Mouse (Mus musculus) testis, adult 2 months (tissue): Measurements from ENCODE around the gene Dsn1. TPM values are rescaled to one million over a fixed set of nuclear protein-coding genes. Genes with fewer than 3 reads are reported as not detected.

Experiments
- H3K27ac ChIP-seq: fragments of 200-500 bp; 2 replicates; pipeline ENCODE4 v1.5.1; 2012; ENCODE audit warnings: low read depth, low read length; ENCODE audit not compliant: control insufficient read depth, insufficient read depth
- H3K27me3 ChIP-seq: fragments of 200-500 bp; 2 replicates; pipeline ENCODE4 v1.6.1; 2012; ENCODE audit warnings: mild to moderate bottlenecking, low read length, moderate library complexity; ENCODE audit not compliant: control insufficient read depth, insufficient read depth
- H3K36me3 ChIP-seq: fragments of 200-500 bp; 2 replicates; pipeline ENCODE4 v1.6.1; 2012; ENCODE audit warnings: mild to moderate bottlenecking, low read length; ENCODE audit not compliant: control insufficient read depth, insufficient read depth
- H3K4me1 ChIP-seq: fragments of 200-500 bp; 2 replicates; pipeline ENCODE4 v1.6.1; 2012; ENCODE audit warnings: low read length; ENCODE audit not compliant: control insufficient read depth, insufficient read depth
- H3K4me3 ChIP-seq: fragments of 200-500 bp; 2 replicates; pipeline ENCODE4 v1.5.1; 2012; ENCODE audit warnings: low read depth, mild to moderate bottlenecking, low read length, moderate library complexity, mixed read lengths; ENCODE audit not compliant: control insufficient read depth
- CTCF ChIP-seq: fragments of 200-500 bp; IDR thresholded peaks from 2 replicates; pipeline ENCODE4 v1.5.1; 2012; ENCODE audit warnings: low read depth, mild to moderate bottlenecking, inconsistent platforms, low read length, moderate library complexity; ENCODE audit not compliant: control insufficient read depth, insufficient read depth, insufficient replicate concordance
- POLR2A ChIP-seq: fragments of 200-500 bp; IDR thresholded peaks from 2 replicates; pipeline ENCODE4 v1.6.1; 2012; ENCODE audit warnings: low read depth, mild to moderate bottlenecking, inconsistent platforms, low read length, moderate library complexity; ENCODE audit not compliant: control insufficient read depth
- polyA plus RNA-seq: library from polyadenylated mRNA; depleted of rRNA; stranded (reverse); fragments of >200 nt; gene quantifications from 2 replicates; pipeline ENCODE4 v1.2.3, GENCODE M21; 2012

Gene Dsn1
- polyA plus RNA-seq, 1 experiment: 25.9 TPM

DNA sequence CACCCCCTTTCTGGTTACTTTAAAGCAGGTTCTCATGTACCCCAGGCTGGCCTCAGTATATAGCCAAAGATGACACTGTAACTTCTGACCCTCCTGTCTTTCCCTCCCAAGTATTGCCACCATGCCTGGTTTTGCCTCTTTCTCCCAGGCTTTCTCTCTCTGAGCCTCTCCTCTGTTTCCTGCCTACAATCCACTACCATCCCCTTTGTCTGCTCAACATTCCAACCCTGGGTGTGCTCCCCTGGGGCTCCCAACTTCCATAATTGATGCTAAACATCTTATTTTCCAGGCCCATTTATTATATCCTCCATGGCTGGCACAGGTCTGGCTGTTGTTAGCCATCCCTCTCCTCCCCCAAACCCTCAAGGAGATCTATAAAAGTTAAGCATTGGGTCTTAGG is 1.6 kb upstream of the Dsn1 start:
- Histone ChIP-seq H3K27me3 (no peaks in the 10 kb centered on the region), H3K4me3 (no peak overlapping the region), H3K36me3 (peaks cover 2% of the 10 kb centered on the region), H3K4me1 (peaks cover 9% of the 10 kb centered on the region), H3K27ac (no peak overlapping the region)
- TF ChIP-seq POLR2A (no peak), CTCF (no peak)

DNA sequence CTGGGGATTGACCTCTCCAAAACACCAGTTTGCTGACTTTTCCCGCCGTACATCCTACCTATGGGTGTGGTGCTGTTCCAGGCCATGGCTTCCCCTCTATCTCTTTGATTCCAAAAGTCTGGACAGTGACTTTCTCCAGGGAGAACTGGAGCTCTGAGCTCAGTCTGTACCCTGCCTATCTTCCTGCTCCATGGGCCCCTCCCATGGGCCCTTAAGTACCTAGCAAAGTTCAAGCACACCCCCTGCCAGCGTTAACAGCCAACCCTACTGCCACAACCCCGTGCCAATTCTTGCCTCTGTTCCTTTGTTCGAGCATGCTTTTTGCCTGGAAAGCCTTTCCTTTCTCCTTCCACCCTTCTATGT is 261 bp upstream of the Dsn1 start:
- Histone ChIP-seq H3K36me3 (peaks cover 2% of the 10 kb centered on the region), H3K27ac (peak overlapping the region; percentile 58), H3K4me1 (peaks cover 9% of the 10 kb centered on the region), H3K4me3 (peak overlapping the region; percentile 98), H3K27me3 (no peaks in the 10 kb centered on the region)
- TF ChIP-seq CTCF: no peak
- TF ChIP-seq POLR2A: no peak

DNA sequence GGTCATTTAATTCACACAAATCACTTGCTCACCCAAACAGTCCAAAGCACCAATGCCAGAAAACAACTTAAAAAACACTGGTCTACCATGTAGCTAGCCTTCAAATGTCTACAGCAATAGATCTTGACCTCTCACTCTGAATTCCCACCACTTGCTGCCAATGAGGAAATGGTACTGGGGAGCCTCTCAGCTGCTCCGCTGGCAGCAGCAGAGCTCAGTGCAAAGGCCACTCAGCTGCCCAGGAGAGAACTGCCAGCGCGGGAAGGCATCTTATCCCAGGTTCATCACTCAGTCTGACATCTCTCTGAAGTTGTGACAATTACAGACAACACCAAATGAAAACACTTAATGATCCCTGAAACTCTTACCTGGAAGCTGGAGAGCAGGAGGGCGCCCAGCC is 4.6 kb downstream of the Dsn1 start:
- Histone ChIP-seq H3K27ac (no peak overlapping the region), H3K27me3 (no peaks in the 10 kb centered on the region), H3K4me1 (peaks cover 5% of the 10 kb centered on the region), H3K36me3 (peaks cover 3% of the 10 kb centered on the region), H3K4me3 (no peak overlapping the region)
- TF ChIP-seq CTCF (no peak), POLR2A (no peak)

DNA sequence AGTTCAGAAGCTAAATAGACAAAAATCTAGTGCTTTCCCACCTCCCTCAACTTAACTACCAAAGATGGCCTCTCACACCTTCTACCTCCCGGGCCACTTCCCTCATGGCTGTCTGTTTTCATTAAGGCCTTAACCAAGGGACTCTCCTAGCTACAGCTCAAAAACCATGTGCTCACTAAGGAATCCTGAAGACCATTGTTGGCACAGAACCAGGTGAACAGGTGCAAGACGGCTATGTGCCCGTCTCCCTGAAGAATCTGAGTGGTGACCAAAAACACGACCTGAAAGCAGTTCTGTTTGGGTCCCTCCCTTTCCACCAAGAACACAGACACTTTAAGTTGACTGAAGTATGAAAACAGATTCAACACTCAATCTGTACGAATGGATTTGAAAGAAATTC is 8.7 kb downstream of the Dsn1 start:
- H3K4me3 ChIP-seq: no peak overlapping the region
- H3K4me1 ChIP-seq: no peaks in the 10 kb centered on the region
- TF ChIP-seq CTCF: no peak
- TF ChIP-seq POLR2A: no peak
- H3K36me3 ChIP-seq: peaks cover 1% of the 10 kb centered on the region
- H3K27ac ChIP-seq: no peak overlapping the region
- H3K27me3 ChIP-seq: no peaks in the 10 kb centered on the region

DNA sequence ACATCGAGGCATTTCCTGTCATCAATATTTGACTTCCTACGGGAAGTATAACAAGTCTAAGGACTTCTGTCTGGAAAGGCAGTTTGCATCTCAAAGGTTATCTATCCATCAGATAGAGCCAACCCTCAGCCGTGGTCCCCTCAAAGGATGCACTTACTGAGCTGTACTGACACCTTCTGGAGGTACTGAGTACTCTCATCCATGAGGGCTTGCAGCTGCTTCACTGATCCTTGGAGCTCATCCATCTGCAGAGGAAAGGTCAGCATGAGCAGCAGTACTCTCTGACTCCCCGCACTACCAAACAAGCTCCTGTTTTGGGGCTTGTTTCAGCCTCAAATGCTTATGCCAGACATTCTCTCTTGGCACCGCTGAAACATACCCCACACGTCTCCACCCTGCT is 10.4 kb downstream of the Dsn1 start:
- H3K27me3 ChIP-seq: no peaks in the 10 kb centered on the region
- H3K27ac ChIP-seq: no peak overlapping the region
- H3K4me3 ChIP-seq: no peak overlapping the region
- H3K4me1 ChIP-seq: no peaks in the 10 kb centered on the region; the same call in 1 of the 2 replicates
- peak; percentile 24; the same call in 1 of the 2 replicates for TF ChIP-seq CTCF
- no peak for TF ChIP-seq POLR2A
- H3K36me3 ChIP-seq: peaks cover 1% of the 10 kb centered on the region

DNA sequence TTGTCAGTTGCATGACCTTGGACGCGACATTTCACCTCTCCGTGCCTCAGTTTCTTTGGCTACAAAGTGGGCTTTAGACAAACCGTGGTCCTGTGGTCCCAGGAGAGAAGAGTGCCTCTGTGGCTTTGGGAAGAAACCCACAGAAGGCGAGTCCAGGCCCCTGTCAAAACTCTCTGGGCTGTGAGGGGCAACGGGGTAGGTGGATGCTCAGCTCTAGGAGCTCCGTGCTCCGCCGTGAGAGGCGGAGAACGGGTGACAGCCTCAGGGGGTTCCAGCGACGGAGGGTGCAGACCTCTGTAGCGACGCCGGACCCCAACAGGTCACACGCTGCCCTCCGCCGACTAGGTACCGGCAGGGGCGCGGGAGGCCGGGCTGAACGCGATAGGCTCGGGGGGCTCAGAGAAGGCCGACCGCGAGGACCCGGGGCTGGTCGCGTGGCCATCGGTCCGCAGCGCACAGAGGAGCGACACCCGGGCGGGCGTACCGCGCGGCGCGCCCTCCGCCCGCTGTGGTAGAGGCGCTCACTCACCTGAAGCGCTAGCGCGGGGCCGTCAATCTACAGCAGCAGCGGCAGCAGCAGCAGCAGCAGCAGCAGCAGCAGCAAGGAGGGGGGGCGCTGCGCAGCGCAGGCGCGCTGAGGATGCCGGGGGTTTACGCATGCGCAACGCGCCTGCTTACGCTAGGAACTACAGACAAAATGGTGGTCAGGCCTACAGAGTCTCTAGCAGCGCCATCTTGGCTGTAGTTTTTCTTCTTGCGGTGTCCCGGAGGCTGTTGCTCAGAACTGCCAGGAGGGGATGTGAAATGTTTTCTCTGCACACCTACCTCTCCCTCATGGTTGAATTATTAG is 15.3 kb downstream of the Dsn1 start, which contains the start of gene Ndrg3:
TSS of gene Ndrg3 (minus strand) at position 587 of the 850 bp plus-strand sequence.
- Histone ChIP-seq H3K4me1 (peaks cover 7% of the 10 kb centered on the region), H3K27ac (peak within 1 kb of the TSS; percentile 88), H3K36me3 (no peaks in the 10 kb centered on the region; the same call in 1 of the 2 replicates), H3K4me3 (peak within 1 kb of the TSS; percentile 94), H3K27me3 (no peaks in the 10 kb centered on the region)
- TF ChIP-seq CTCF (peak; percentile 24; the same call in 1 of the 2 replicates), POLR2A (peak; percentile 80)

DNA sequence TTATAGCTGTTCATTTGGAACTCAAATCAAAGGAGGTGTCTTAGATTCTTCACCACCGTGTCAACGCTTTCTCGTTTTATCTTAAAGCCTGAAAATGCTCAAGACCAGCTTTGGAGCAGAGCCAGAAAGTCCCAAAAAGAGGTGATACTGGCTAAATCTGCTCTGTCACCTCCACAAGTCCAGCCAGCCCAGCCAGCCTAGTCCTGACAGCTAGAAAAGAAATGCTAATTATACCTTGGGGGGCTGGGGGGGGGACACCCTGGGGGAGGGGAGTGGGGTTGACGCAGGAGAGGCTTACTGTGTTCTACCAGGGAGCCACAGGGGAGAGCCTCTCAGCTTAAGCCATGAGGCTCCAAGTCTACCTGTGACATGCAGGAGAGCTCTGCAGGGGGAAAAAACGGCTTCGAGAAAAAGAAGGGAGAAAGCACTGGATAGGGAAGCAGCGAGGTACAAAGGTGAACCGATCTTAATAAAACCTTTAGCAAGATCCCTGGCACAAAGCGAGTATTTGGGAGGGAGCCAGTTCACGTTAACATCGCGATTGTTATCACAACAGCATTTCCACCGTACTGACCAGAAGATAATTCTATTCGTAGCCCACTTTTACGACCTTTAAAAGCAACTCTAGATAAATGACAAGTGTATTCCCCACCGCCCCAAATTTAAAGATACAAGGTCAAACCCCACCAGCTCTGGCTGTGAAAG is 16.1 kb downstream of the Dsn1 start:
- no peak for TF ChIP-seq POLR2A
- no peak for TF ChIP-seq CTCF
- H3K4me1 ChIP-seq: peaks cover 7% of the 10 kb centered on the region
- no peaks in the 10 kb centered on the region for H3K36me3 ChIP-seq
- H3K27ac ChIP-seq: peak overlapping the region; percentile 88
- H3K4me3 ChIP-seq: peak overlapping the region; percentile 94
- H3K27me3 ChIP-seq: no peaks in the 10 kb centered on the region
